Mouse (Mus musculus) myocyte (in vitro differentiated cells): ENCODE results near the gene Rae1. TPM values are rescaled to one million over a fixed set of nuclear protein-coding genes. Genes with fewer than 3 reads are reported as not detected.

Source experiments
- H3K27me3 ChIP-seq: one replicate; pipeline ENCODE4 v1.6.1; 2011; ENCODE audit not compliant: control insufficient read depth, insufficient read depth, insufficient read length
- H3K36me3 ChIP-seq: one replicate; pipeline ENCODE4 v1.6.1; 2011; ENCODE audit not compliant: control insufficient read depth, insufficient read depth
- H3K4me2 ChIP-seq: one replicate; pipeline ENCODE4 v1.6.1; 2011; ENCODE audit warnings: low read depth, control low read depth
- H3K4me3 ChIP-seq: one replicate; pipeline ENCODE4 v1.5.1; 2011; ENCODE audit warnings: mild to moderate bottlenecking, control low read depth, moderate library complexity
- H3K79me2 ChIP-seq: one replicate; pipeline ENCODE4 v1.6.1; 2011; ENCODE audit not compliant: control insufficient read depth, insufficient read depth
- H3ac ChIP-seq: one replicate; pipeline ENCODE4 v1.6.1; 2011; ENCODE audit not compliant: control insufficient read depth, insufficient read length
- CEBPB ChIP-seq: IDR thresholded peaks from 2 replicates; pipeline ENCODE4 v1.6.1; 2011; ENCODE audit warnings: mild to moderate bottlenecking, moderate library complexity; ENCODE audit not compliant: poor library complexity, insufficient read depth, severe bottlenecking
- E2F4 ChIP-seq: IDR thresholded peaks from one replicate; pipeline ENCODE4 v1.6.1; 2011; ENCODE audit warnings: mild to moderate bottlenecking, control low read depth, moderate library complexity; ENCODE audit not compliant: insufficient read depth
- MAX ChIP-seq: IDR thresholded peaks from one replicate; pipeline ENCODE4 v1.6.1; 2011; ENCODE audit warnings: low read depth, mild to moderate bottlenecking, control low read depth
- MYOD1 ChIP-seq, 3 experiments: IDR thresholded peaks; one replicate each; pipeline ENCODE4 v1.6.1; 2011; ENCODE audit warnings: control low read depth in 2 of 3, low read depth in 2 of 3, mild to moderate bottlenecking in 2 of 3, moderate library complexity in 1 of 3; ENCODE audit not compliant: insufficient read length in 2 of 3, control insufficient read depth in 1 of 3
- MYOG ChIP-seq, 3 experiments: IDR thresholded peaks; one replicate each; pipeline ENCODE4 v1.6.1; 2011; ENCODE audit warnings: control low read depth in 2 of 3, low read depth in 2 of 3, mild to moderate bottlenecking in 2 of 3; ENCODE audit not compliant: insufficient read length in 2 of 3, control insufficient read depth in 1 of 3, insufficient read depth in 1 of 3
- POLR2A ChIP-seq: IDR thresholded peaks from one replicate; pipeline ENCODE4 v1.6.1; 2011; ENCODE audit warnings: low read depth, mild to moderate bottlenecking, control low read depth, moderate library complexity; ENCODE audit not compliant: insufficient read length
- POLR2AphosphoS2 ChIP-seq: IDR thresholded peaks from one replicate; pipeline ENCODE4 v1.6.1; 2011; ENCODE audit warnings: low read depth, control low read depth; ENCODE audit not compliant: insufficient read length
- REST ChIP-seq: IDR thresholded peaks from one replicate; pipeline ENCODE4 v1.6.1; 2011; ENCODE audit warnings: mild to moderate bottlenecking, control low read depth, moderate library complexity; ENCODE audit not compliant: insufficient read depth, insufficient read length
- SRF ChIP-seq: IDR thresholded peaks from one replicate; pipeline ENCODE4 v1.6.1; 2011; ENCODE audit warnings: low read depth; ENCODE audit not compliant: control insufficient read depth, insufficient read length
- TCF12 ChIP-seq: IDR thresholded peaks from one replicate; pipeline ENCODE4 v1.6.1; 2011; ENCODE audit warnings: mild to moderate bottlenecking, control low read depth; ENCODE audit not compliant: poor library complexity, insufficient read depth, severe bottlenecking
- TCF3 ChIP-seq: IDR thresholded peaks from one replicate; pipeline ENCODE4 v1.6.1; 2011; ENCODE audit warnings: low read depth, control low read depth; ENCODE audit not compliant: insufficient read length
- USF1 ChIP-seq: IDR thresholded peaks from one replicate; pipeline ENCODE4 v1.6.1; 2011; ENCODE audit warnings: low read depth, mild to moderate bottlenecking, control low read depth, moderate library complexity
- polyA plus RNA-seq: library from polyadenylated mRNA; unstranded; fragments of >200 nt; fragmentation: generic; extraction: Trizol; gene quantifications from one replicate; pipeline ENCODE4 v1.2.1, GENCODE M21; 2012; ENCODE audit warnings: missing spikeins

The Rae1 gene
- polyA plus RNA-seq, 1 experiment: 68.4 TPM

GRCm38 (mm10) chr2:173053846-173054245, 53.9 kb downstream of the Rae1 start:
- Histone ChIP-seq H3K36me3 (no peaks in the 10 kb centered on the region), H3K27me3 (peaks cover 5% of the 10 kb centered on the region), H3K4me3 (no peak overlapping the region), H3K79me2 (no peaks in the 10 kb centered on the region), H3K4me2 (no peak overlapping the region), H3ac (no peak overlapping the region)
- TF ChIP-seq MYOG (IDR thresholded peaks at IDR 0.05; ENCODE audit: control insufficient read depth in 1 of 3, insufficient read depth in 1 of 3, insufficient read length in 2 of 3, low read depth in 2 of 3) (no peak), TCF12 (no peak), E2F4 (no peak), MAX (no peak), USF1 (no peak), SRF (no peak), TCF3 (no peak), CEBPB (no peak), MYOD1 (IDR thresholded peaks at IDR 0.05; ENCODE audit: control insufficient read depth in 1 of 3, insufficient read length in 2 of 3, low read depth in 2 of 3) (no peak)

GRCm38 (mm10) chr2:173056303-173056881, 56.5 kb downstream of the Rae1 start:
- Histone ChIP-seq H3K36me3 (no peaks in the 10 kb centered on the region), H3ac (no peak overlapping the region), H3K79me2 (no peaks in the 10 kb centered on the region), H3K27me3 (peaks cover 5% of the 10 kb centered on the region), H3K4me2 (no peak overlapping the region), H3K4me3 (no peak overlapping the region)
- TF ChIP-seq TCF12 (no peak), CEBPB (no peak), SRF (no peak), MYOG (IDR thresholded peaks at IDR 0.05; ENCODE audit: control insufficient read depth in 1 of 3, insufficient read depth in 1 of 3, insufficient read length in 2 of 3, low read depth in 2 of 3) (no peak), MAX (no peak), REST (no peak), E2F4 (no peak), POLR2A (no peak), POLR2AphosphoS2 (no peak), TCF3 (no peak), USF1 (no peak), MYOD1 (IDR thresholded peaks at IDR 0.05; ENCODE audit: control insufficient read depth in 1 of 3, insufficient read length in 2 of 3, low read depth in 2 of 3) (no peak)

GRCm38 (mm10) chr2:173056882-173057315, 57.0 kb downstream of the Rae1 start:
- H3K27me3 ChIP-seq: peaks cover 5% of the 10 kb centered on the region
- H3K4me3 ChIP-seq: no peak overlapping the region
- H3K36me3 ChIP-seq: no peaks in the 10 kb centered on the region
- no peak overlapping the region for H3K4me2 ChIP-seq
- H3ac ChIP-seq: no peak overlapping the region
- no peak for TF ChIP-seq POLR2A
- no peaks in the 10 kb centered on the region for H3K79me2 ChIP-seq

- Histone ChIP-seq H3K4me3 (no peak overlapping the region), H3K4me2 (peak overlapping the region; percentile 48), H3K27me3 (peaks cover 5% of the 10 kb centered on the region), H3K36me3 (no peaks in the 10 kb centered on the region), H3K79me2 (no peaks in the 10 kb centered on the region), H3ac (no peak overlapping the region)
- TF ChIP-seq REST: no peak
- TF ChIP-seq CEBPB: no peak
- peak; percentile 43 to 93 (median 73) for TF ChIP-seq MYOD1 (IDR thresholded peaks at IDR 0.05; ENCODE audit: control insufficient read depth in 1 of 3, insufficient read length in 2 of 3, low read depth in 2 of 3)
- TF ChIP-seq MYOG (IDR thresholded peaks at IDR 0.05; ENCODE audit: control insufficient read depth in 1 of 3, insufficient read depth in 1 of 3, insufficient read length in 2 of 3, low read depth in 2 of 3): peak; percentile 63 to 93 (median 82)
- TF ChIP-seq TCF12: peak; percentile 79
- no peak for TF ChIP-seq MAX
- no peak for TF ChIP-seq POLR2AphosphoS2
- no peak for TF ChIP-seq SRF
- TF ChIP-seq TCF3: peak; percentile 51
- TF ChIP-seq POLR2A: no peak
- TF ChIP-seq E2F4: no peak
- TF ChIP-seq USF1: no peak
Measured at GRCm38 (mm10) chr2:173057623-173058022, 57.7 kb downstream of the Rae1 start.

- no peak overlapping the region for H3ac ChIP-seq
- TF ChIP-seq USF1 (no peak), MYOG (IDR thresholded peaks at IDR 0.05; ENCODE audit: control insufficient read depth in 1 of 3, insufficient read depth in 1 of 3, insufficient read length in 2 of 3, low read depth in 2 of 3) (peak in 2 of 3 experiments; percentile 6 to 65)
- H3K79me2 ChIP-seq: no peaks in the 10 kb centered on the region
- H3K4me3 ChIP-seq: no peak overlapping the region
- peak overlapping the region; percentile 48 for H3K4me2 ChIP-seq
- no peaks in the 10 kb centered on the region for H3K36me3 ChIP-seq
- peaks cover 4% of the 10 kb centered on the region for H3K27me3 ChIP-seq
Measured at GRCm38 (mm10) chr2:173058263-173058662, 58.3 kb downstream of the Rae1 start.
